Mouse (Mus musculus) testis, adult 2 months (tissue): ENCODE results near the gene Slc39a10.

ENCODE experiments used
- CTCF ChIP-seq: fragments of 200-500 bp; IDR thresholded peaks from 2 replicates; pipeline ENCODE4 v1.5.1; 2012; ENCODE audit warnings: low read depth, mild to moderate bottlenecking, inconsistent platforms, low read length, moderate library complexity; ENCODE audit not compliant: control insufficient read depth, insufficient read depth, insufficient replicate concordance
- POLR2A ChIP-seq: fragments of 200-500 bp; IDR thresholded peaks from 2 replicates; pipeline ENCODE4 v1.6.1; 2012; ENCODE audit warnings: low read depth, mild to moderate bottlenecking, inconsistent platforms, low read length, moderate library complexity; ENCODE audit not compliant: control insufficient read depth

GRCm38 (mm10) chr1:46888726-46889125, 3.9 kb downstream of the Slc39a10 start:
- no peak for TF ChIP-seq CTCF
- no peak for TF ChIP-seq POLR2A
